Mouse (Mus musculus) embryonic facial prominence, embryonic 11.5 days (tissue): ENCODE data around the gene Pnrc2. TPM values are rescaled to one million over a fixed set of nuclear protein-coding genes. Genes with fewer than 3 reads are reported as not detected.

ENCODE experiments used
- ATAC-seq: fragments of 200-750 bp; cut with Nextera tagmentation; replicated peaks from 2 replicates; pipeline ENCODE4 v1.8.0; 2017; ENCODE audit warnings: low read depth; ENCODE audit not compliant: insufficient number of reproducible peaks, low FRiP score, low TSS enrichment
- DNase-seq: peaks from one replicate; pipeline ENCODE4 v3.0.0-alpha.2; 2015; ENCODE audit warnings: low spot score
- H3K27ac ChIP-seq: fragments of 300-500 bp; sonication (generic); replicated peaks from 2 replicates; pipeline ENCODE4 v1.5.1; 2014; ENCODE audit warnings: mild to moderate bottlenecking, low read depth, low read length, control low read depth
- H3K27me3 ChIP-seq: fragments of 300-500 bp; sonication (generic); 2 replicates; pipeline ENCODE4 v1.6.1; 2014; ENCODE audit warnings: mild to moderate bottlenecking, low read length, moderate library complexity, mixed read lengths; ENCODE audit not compliant: control insufficient read depth, insufficient read depth
- H3K36me3 ChIP-seq: fragments of 300-500 bp; sonication (generic); replicated peaks from 2 replicates; pipeline ENCODE4 v1.6.1; 2014; ENCODE audit warnings: low read depth, mild to moderate bottlenecking, low read length, moderate library complexity, mixed read lengths; ENCODE audit not compliant: control insufficient read depth, insufficient read depth
- H3K4me1 ChIP-seq: fragments of 300-500 bp; sonication (generic); 2 replicates; pipeline ENCODE4 v1.6.1; 2014; ENCODE audit warnings: low read length, mixed read lengths; ENCODE audit not compliant: control insufficient read depth, insufficient read depth
- H3K4me2 ChIP-seq: fragments of 300-500 bp; sonication (generic); 2 replicates; pipeline ENCODE4 v1.6.1; 2014; ENCODE audit warnings: low read depth, mild to moderate bottlenecking, control low read depth, low read length, moderate library complexity
- H3K4me3 ChIP-seq: fragments of 300-500 bp; sonication (generic); 2 replicates; pipeline ENCODE4 v1.5.1; 2014; ENCODE audit warnings: low read depth, low read length, control low read depth
- H3K9ac ChIP-seq: fragments of 300-500 bp; sonication (generic); replicated peaks from 2 replicates; pipeline ENCODE4 v1.6.1; 2014; ENCODE audit warnings: mild to moderate bottlenecking, control low read depth, low read length
- H3K9me3 ChIP-seq: fragments of 300-500 bp; sonication (generic); replicated peaks from 2 replicates; pipeline ENCODE4 v1.6.1; 2016; ENCODE audit warnings: mild to moderate bottlenecking, low read length, inconsistent platforms, mixed read lengths; ENCODE audit not compliant: control insufficient read depth
- WGBS: fragments of 180-500 bp; shearing (Covaris S2); extraction: QIAGEN DNeasy Blood & Tissue Kit; methylation state at CpG from one replicate; pipeline ENCODE4 v1.1.7; 2014; 5-methylcytosine and 5-hydroxymethylcytosine counted together
- polyA plus RNA-seq: library from polyadenylated mRNA; unstranded; fragments of >200 nt; fragmentation: Nextera tagmentation; extraction: Ambion mirVana; gene quantifications from 2 replicates; pipeline ENCODE4 v1.2.1, GENCODE M21; 2014

The Pnrc2 gene
- polyA plus RNA-seq, 1 experiment from 2014 or later = 251 TPM

GRCm38 (mm10) chr4:135888448-135889057 is 14.9 kb upstream of the Pnrc2 start:
- no peak overlapping the region for H3K4me3 ChIP-seq
- no peak overlapping the region for H3K9ac ChIP-seq
- DNase-seq (no peak), ATAC-seq (no peak)
- H3K4me1 ChIP-seq = 0 out of 2 replicates have a peak, but pooled peaks cover 2% of the 10 kb centered on the region
- H3K4me2 ChIP-seq = no peak overlapping the region
- WGBS = 93% methylated on average over 24 of the region's 24 CpGs
- H3K27ac ChIP-seq = no peak overlapping the region
- H3K27me3 ChIP-seq = no peaks in the 10 kb centered on the region
- no peaks in the 10 kb centered on the region for H3K36me3 ChIP-seq
- H3K9me3 ChIP-seq = no peaks in the 10 kb centered on the region

- no peak overlapping the region for H3K27ac ChIP-seq
- ATAC-seq = no peak
- H3K27me3 ChIP-seq = no peaks in the 10 kb centered on the region
- H3K9ac ChIP-seq = no peak overlapping the region
- no peaks in the 10 kb centered on the region for H3K9me3 ChIP-seq
- H3K4me2 ChIP-seq = no peak overlapping the region
- 81% methylated on average over 4 of the region's 4 CpGs for WGBS
- DNase-seq = no peak
- H3K36me3 ChIP-seq = no peaks in the 10 kb centered on the region
- H3K4me1 ChIP-seq = 0 out of 2 replicates have a peak, but pooled peaks cover 2% of the 10 kb centered on the region
- H3K4me3 ChIP-seq = no peak overlapping the region
These were observed 12.5 kb upstream of the Pnrc2 start for GRCm38 (mm10) chr4:135886184-135886583.

GRCm38 (mm10) chr4:135885676-135886075 is 12.0 kb upstream of the Pnrc2 start:
- no peak for ATAC-seq
- Histone ChIP-seq H3K4me3 (no peak overlapping the region), H3K27ac (no peak overlapping the region), H3K36me3 (no peaks in the 10 kb centered on the region), H3K4me2 (no peak overlapping the region), H3K4me1 (0 out of 2 replicates have a peak, but pooled peaks cover 2% of the 10 kb centered on the region), H3K9me3 (no peaks in the 10 kb centered on the region), H3K9ac (no peak overlapping the region), H3K27me3 (no peaks in the 10 kb centered on the region)
- 90% methylated on average over 12 of the region's 12 CpGs for WGBS
- DNase-seq = no peak

- H3K27ac ChIP-seq = no peak overlapping the region
- no peaks in the 10 kb centered on the region for H3K9me3 ChIP-seq
- DNase-seq (peak; percentile 64), ATAC-seq (no peak)
- no peak overlapping the region for H3K9ac ChIP-seq
- H3K27me3 ChIP-seq = no peaks in the 10 kb centered on the region
- 0 out of 2 replicates have a peak, but pooled peaks cover 2% of the 10 kb centered on the region for H3K4me1 ChIP-seq
- H3K4me2 ChIP-seq = no peak overlapping the region
- no peaks in the 10 kb centered on the region for H3K36me3 ChIP-seq
- 36% methylated on average over 6 of the region's 6 CpGs for WGBS
- no peak overlapping the region for H3K4me3 ChIP-seq
These were observed 10.9 kb upstream of the Pnrc2 start for GRCm38 (mm10) chr4:135884531-135884930.

- 33% methylated on average over 7 of the region's 7 CpGs for WGBS
- Histone ChIP-seq H3K27me3 (no peaks in the 10 kb centered on the region), H3K4me1 (0 out of 2 replicates have a peak, but pooled peaks cover 2% of the 10 kb centered on the region), H3K4me3 (no peak overlapping the region), H3K4me2 (no peak overlapping the region), H3K27ac (0 out of 2 replicates have a peak overlapping the region, but pooled peaks have one; percentile 8), H3K36me3 (no peaks in the 10 kb centered on the region), H3K9ac (no peak overlapping the region), H3K9me3 (no peaks in the 10 kb centered on the region)
- DNase-seq (no peak), ATAC-seq (no peak)
These were observed 10.3 kb upstream of the Pnrc2 start for GRCm38 (mm10) chr4:135883881-135884516.

GRCm38 (mm10) chr4:135883401-135883851 is 9.8 kb upstream of the Pnrc2 start:
- ATAC-seq (no peak), DNase-seq (no peak)
- H3K9me3 ChIP-seq = no peaks in the 10 kb centered on the region
- no peak overlapping the region for H3K27ac ChIP-seq
- 0 out of 2 replicates have a peak, but pooled peaks cover 2% of the 10 kb centered on the region for H3K4me1 ChIP-seq
- no peak overlapping the region for H3K4me3 ChIP-seq
- H3K4me2 ChIP-seq = no peak overlapping the region
- no peak overlapping the region for H3K9ac ChIP-seq
- H3K36me3 ChIP-seq = no peaks in the 10 kb centered on the region
- no peaks in the 10 kb centered on the region for H3K27me3 ChIP-seq
- 35% methylated on average over 10 of the region's 10 CpGs for WGBS

- Histone ChIP-seq H3K9me3 (no peaks in the 10 kb centered on the region), H3K4me2 (no peak overlapping the region), H3K36me3 (no peaks in the 10 kb centered on the region), H3K9ac (no peak overlapping the region), H3K27ac (no peak overlapping the region), H3K4me1 (peaks cover 2% of the 10 kb centered on the region; the same call in 1 of the 2 replicates), H3K4me3 (no peak overlapping the region), H3K27me3 (no peaks in the 10 kb centered on the region)
- DNase-seq (no peak), ATAC-seq (no peak)
- WGBS = 83% methylated on average over 6 of the region's 6 CpGs
These were observed 8.4 kb upstream of the Pnrc2 start for GRCm38 (mm10) chr4:135882023-135882422.

GRCm38 (mm10) chr4:135880576-135880975 is 6.9 kb upstream of the Pnrc2 start:
- Histone ChIP-seq H3K4me3 (no peak overlapping the region), H3K9ac (no peak overlapping the region), H3K27ac (no peak overlapping the region), H3K4me2 (no peak overlapping the region), H3K36me3 (no peaks in the 10 kb centered on the region), H3K27me3 (no peaks in the 10 kb centered on the region), H3K9me3 (no peaks in the 10 kb centered on the region), H3K4me1 (peaks cover 2% of the 10 kb centered on the region; the same call in 1 of the 2 replicates)
- WGBS = 90% methylated on average over 10 of the region's 10 CpGs
- DNase-seq = no peak
- ATAC-seq = no peak
